Mouse (Mus musculus) kidney, postnatal 36 days (tissue): ENCODE measurements around the gene Ncapd3.

Experiments
- DNase-seq, 2 experiments: peaks; one replicate each; pipeline ENCODE4 v3.0.0; 2021 to 2022; ENCODE audit warnings: mixed read lengths in 2 of 2

Ncapd3 gene

GRCm38 (mm10) chr9:27049492-27049891, 19.5 kb downstream of the Ncapd3 start:
- no peak for DNase-seq

- DNase-seq, result no peak
Observed at GRCm38 (mm10) chr9:27058341-27058740, 28.4 kb downstream of the Ncapd3 start.

GRCm38 (mm10) chr9:27070895-27071294, 40.9 kb downstream of the Ncapd3 start:
- DNase-seq, result no peak

GRCm38 (mm10) chr9:27074677-27075076, 44.7 kb downstream of the Ncapd3 start:
- no peak for DNase-seq

GRCm38 (mm10) chr9:27075812-27076211, 45.8 kb downstream of the Ncapd3 start:
- DNase-seq, result no peak

GRCm38 (mm10) chr9:27086256-27086655, 56.3 kb downstream of the Ncapd3 start:
- no peak for DNase-seq

GRCm38 (mm10) chr9:27087402-27087801, 57.4 kb downstream of the Ncapd3 start:
- DNase-seq, result no peak

GRCm38 (mm10) chr9:27090134-27090533, 60.2 kb downstream of the Ncapd3 start:
- no peak for DNase-seq

GRCm38 (mm10) chr9:27090801-27091775, 61.1 kb downstream of the Ncapd3 start:
- DNase-seq, result no peak

GRCm38 (mm10) chr9:27092916-27093315, 62.9 kb downstream of the Ncapd3 start:
- no peak for DNase-seq

GRCm38 (mm10) chr9:27098092-27098491, 68.1 kb downstream of the Ncapd3 start:
- DNase-seq, result peak; percentile 19 to 23

GRCm38 (mm10) chr9:27098557-27098956, 68.6 kb downstream of the Ncapd3 start:
- no peak for DNase-seq

- no peak for DNase-seq
Observed at GRCm38 (mm10) chr9:27099474-27099873, 69.5 kb downstream of the Ncapd3 start.

GRCm38 (mm10) chr9:27101466-27101865, 71.5 kb downstream of the Ncapd3 start:
- no peak for DNase-seq

- peak; percentile 48 to 65 for DNase-seq
Observed at GRCm38 (mm10) chr9:27106081-27106480, 76.1 kb downstream of the Ncapd3 start.

- DNase-seq, result peak in 1 of 2 experiments; percentile 61
Observed at GRCm38 (mm10) chr9:27108451-27108850, 78.5 kb downstream of the Ncapd3 start.

- peak; percentile 81 to 90 for DNase-seq
Observed at GRCm38 (mm10) chr9:27109533-27110514, 79.8 kb downstream of the Ncapd3 start.

GRCm38 (mm10) chr9:27110681-27111080, 80.7 kb downstream of the Ncapd3 start:
- no peak for DNase-seq

GRCm38 (mm10) chr9:27111756-27112155, 81.8 kb downstream of the Ncapd3 start:
- DNase-seq, result no peak

- DNase-seq, result peak in 1 of 2 experiments; percentile 42
Observed at GRCm38 (mm10) chr9:27121254-27121653, 91.3 kb downstream of the Ncapd3 start.

- DNase-seq, result no peak
Observed at GRCm38 (mm10) chr9:27122076-27122475, 92.1 kb downstream of the Ncapd3 start.

- DNase-seq, result no peak
Observed at GRCm38 (mm10) chr9:27122963-27123362, 93.0 kb downstream of the Ncapd3 start.

GRCm38 (mm10) chr9:27123947-27124346, 94.0 kb downstream of the Ncapd3 start:
- no peak for DNase-seq
